Mouse (Mus musculus): ENCODE measurements around the gene Psmb1. TPM values are rescaled to one million over a fixed set of nuclear protein-coding genes. Genes with fewer than 3 reads are reported as not detected.

Psmb1 gene
- polyA plus RNA-seq (2014; fragmentation: Illumina TruSeq; extraction: RNeasy Lipid Tissue Mini Kit (QIAGEN cat#74804); ENCODE audit: low read depth, low replicate concordance): 158 TPM

DNA sequence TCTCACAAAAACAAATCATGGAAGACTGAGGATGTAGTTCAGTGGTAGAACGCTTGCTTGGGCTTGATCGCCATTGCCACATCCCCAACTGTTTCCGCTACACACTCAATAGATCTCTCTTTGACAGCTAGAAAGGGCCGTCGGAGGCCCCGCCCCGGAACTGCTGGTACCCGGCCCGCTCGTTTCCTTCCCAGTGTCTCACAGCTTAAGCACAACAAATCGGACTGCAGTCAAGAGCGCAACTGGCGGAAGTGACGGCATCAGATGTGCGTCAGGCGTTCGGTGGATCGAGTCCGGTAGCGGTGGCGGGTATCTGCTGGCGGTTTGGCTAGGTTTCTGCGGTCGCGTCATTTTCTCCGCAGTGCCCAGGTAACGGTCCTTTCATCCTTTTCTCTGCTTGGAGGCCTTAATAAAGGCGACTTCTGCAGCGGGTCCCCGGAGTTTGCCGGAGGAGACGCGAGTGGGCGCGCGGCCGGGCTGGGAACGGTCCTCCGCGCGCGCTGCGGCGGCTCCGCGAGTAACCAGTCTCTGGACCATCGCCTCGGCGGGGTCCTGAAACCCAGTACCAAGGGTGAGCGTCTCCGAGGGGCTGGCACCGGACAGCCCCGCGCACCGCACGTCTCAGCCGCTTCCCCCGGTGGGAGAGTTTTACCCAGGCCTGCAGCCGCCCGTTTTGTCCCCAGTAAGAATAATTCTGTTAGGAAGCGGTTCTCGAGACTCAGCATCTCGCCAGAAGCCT is at the start of gene Psmb1, which contains the start of gene Tbp:
Gene Psmb1, minus strand, starts transcription at position 96 of the 739 bp plus-strand sequence.
Gene Tbp, plus strand, starts transcription at position 233 of the 739 bp plus-strand sequence.

DNA sequence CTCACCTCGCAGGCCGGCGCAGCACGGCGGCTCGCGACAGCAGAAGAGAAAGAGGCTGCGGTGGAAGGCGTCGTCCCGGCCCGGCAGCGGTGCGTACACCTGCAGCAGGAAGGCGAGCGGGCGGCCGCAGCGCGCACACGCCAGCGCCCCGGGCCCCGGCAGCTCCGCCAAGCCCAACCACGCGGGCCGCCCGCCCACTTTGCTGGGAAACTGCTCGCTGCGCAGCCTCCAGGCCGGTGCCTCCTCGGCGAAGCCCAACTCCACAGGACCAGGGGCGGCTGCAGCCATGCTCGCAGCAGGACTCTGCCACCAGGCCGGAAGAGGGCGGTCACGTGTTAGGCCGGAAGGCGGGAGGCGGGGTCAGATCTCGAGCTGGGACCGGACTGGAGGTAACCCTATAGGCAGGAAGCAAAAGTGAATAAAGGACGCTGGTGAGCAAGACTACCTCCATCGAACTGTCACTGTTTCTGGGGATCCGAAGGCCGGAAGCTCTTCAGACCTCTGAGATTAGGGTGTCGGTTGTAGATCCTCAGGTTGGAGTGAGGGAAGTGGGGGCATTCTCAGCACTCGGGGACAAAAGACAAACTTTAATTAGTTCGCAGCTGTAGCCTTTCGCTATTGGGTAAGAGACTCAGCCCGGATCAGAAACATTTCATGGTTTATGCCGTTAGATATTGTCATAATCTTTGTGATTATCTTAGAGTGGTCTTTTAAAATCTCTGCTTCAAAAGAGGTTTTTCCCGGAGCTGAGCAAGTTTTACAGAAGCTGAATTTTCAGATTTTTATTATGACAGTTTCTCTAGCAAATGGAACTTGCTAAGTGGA is 27.6 kb upstream of the Psmb1 start, which contains the start of gene Pdcd2:
Gene Pdcd2, minus strand, starts transcription at position 316 of the 825 bp plus-strand sequence.

Other genes starting within 250 kb of the Psmb1 start
- 9.7 TPM for gene Dll1, start 122.9 kb downstream of the Psmb1 start, polyA plus RNA-seq (2014; fragmentation: Illumina TruSeq; extraction: RNeasy Lipid Tissue Mini Kit (QIAGEN cat#74804); ENCODE audit: low read depth, low replicate concordance)
- gene Fam120b, start 103.5 kb downstream of the Psmb1 start, polyA plus RNA-seq (2014; fragmentation: Illumina TruSeq; extraction: RNeasy Lipid Tissue Mini Kit (QIAGEN cat#74804); ENCODE audit: low read depth, low replicate concordance): 48.8 TPM
- gene Tbp, start 137 bp upstream of the Psmb1 start, polyA plus RNA-seq (2014; fragmentation: Illumina TruSeq; extraction: RNeasy Lipid Tissue Mini Kit (QIAGEN cat#74804); ENCODE audit: low read depth, low replicate concordance): 85.8 TPM
- 69.4 TPM for gene Pdcd2, start 27.6 kb upstream of the Psmb1 start, polyA plus RNA-seq (2014; fragmentation: Illumina TruSeq; extraction: RNeasy Lipid Tissue Mini Kit (QIAGEN cat#74804); ENCODE audit: low read depth, low replicate concordance)
- 37.2 TPM for gene Prdm9, start 64.6 kb upstream of the Psmb1 start, polyA plus RNA-seq (2014; fragmentation: Illumina TruSeq; extraction: RNeasy Lipid Tissue Mini Kit (QIAGEN cat#74804); ENCODE audit: low read depth, low replicate concordance)
- gene Chd1, start 205.2 kb upstream of the Psmb1 start, polyA plus RNA-seq (2014; fragmentation: Illumina TruSeq; extraction: RNeasy Lipid Tissue Mini Kit (QIAGEN cat#74804); ENCODE audit: low read depth, low replicate concordance): 63.8 TPM

Measured in sigmoid colon, adult 10 weeks (tissue).